Mouse (Mus musculus) urinary bladder, postnatal 25 days (tissue): Measurements from ENCODE around the gene Olfr975.
"Not testable (repeated sequence)": the region's sequence is repeated elsewhere in the genome, so short reads cannot be mapped to it uniquely, and the experiment has no call there.

Source experiments
- DNase-seq: peaks from one replicate; pipeline ENCODE4 v3.0.0; 2022; ENCODE audit warnings: low spot score

Olfr975 gene

DNA sequence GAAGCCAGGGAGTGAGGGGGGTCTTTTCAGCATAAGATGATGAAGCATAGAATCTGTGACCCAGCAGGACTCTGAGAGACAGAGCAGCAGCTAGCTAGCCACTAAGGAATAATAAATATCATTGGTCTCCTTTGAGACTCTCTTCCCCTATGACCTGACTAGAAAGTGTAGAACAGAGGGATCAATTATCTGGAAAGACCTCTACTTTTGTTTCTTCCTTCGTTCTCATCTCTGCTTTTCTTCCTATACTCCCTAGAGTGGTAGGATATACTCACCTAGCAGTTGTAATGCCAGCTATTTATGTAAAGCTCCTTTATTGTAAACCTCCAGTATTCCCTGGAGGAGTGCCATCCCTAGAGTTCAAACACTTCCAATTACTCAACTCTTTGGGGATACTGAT, at the start of gene Olfr975:
TSS of gene Olfr975 (minus strand) at position 101 of the 400 bp plus-strand sequence.
- DNase-seq: no peak

DNA sequence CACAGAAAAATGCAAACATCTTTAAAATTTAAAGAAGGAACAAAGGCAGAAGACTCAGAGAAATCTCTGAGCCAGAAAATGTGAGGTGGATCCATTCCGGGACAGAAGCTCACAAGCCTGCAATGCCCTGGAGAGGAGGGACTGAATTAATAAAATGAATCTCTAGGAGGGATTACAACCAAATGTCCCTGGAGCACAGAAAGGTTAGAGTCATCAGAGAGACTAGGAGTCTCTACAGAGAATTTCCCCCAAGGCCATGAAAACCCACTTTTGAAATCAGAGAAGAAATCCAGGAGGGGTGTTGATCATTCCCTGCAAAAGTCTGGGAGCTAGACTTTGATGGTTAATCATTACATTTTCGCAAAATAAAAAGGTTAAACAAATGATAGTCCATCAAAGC, 40.0 kb upstream of the Olfr975 start, which contains the start of gene Olfr978:
TSS of gene Olfr978 (plus strand) at position 301 of the 400 bp plus-strand sequence.
- no peak for DNase-seq

DNA sequence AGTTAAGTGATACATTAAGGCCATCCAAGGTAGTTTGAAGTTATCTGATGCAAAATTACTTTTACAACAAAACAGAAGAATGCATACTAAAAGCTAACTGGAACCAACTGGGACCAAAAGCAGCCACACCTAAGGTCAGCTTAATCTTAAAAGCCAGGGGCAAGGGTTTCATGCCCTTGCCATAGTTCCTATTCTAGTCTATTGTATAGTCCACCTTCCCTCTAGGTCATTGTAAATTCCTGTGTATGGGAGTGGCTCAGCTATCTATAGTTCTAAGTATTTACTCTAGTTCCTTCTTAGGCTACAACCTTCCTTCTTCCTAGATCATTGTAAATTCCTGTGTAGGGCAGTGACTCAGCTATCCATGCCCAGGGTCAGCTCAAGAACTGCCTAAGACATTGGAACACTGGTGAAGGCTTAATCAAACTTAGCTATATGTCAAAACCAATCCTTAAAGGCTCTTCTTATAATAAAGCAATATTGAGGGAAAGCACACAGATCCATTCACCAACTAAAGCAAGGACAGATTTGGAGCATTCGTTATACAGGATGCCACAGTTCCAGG, 24.8 kb upstream of the Olfr975 start:
- DNase-seq: not testable (repeated sequence)

DNA sequence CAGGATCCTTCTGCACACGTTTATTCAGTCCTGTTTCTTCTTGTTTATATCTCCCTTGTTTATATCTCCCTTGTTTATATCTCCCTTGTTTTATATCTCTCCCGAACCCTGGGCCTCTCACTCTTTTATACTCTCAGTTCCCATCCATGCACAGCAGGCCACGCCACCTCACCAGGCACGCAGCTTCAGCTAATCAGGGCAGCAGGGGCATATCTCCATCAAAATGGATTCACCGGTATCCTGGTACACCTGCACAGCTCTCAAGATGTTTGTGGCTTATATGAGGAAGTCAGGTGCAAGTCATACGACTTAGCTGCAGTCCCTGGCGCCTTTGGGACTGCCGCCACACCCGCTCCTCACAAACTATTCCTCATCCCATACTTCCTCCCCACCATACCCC, 9.2 kb upstream of the Olfr975 start, which contains the start of gene Olfr976:
TSS of gene Olfr976 (minus strand) at position 101 of the 400 bp plus-strand sequence.
- not testable (repeated sequence) for DNase-seq

DNA sequence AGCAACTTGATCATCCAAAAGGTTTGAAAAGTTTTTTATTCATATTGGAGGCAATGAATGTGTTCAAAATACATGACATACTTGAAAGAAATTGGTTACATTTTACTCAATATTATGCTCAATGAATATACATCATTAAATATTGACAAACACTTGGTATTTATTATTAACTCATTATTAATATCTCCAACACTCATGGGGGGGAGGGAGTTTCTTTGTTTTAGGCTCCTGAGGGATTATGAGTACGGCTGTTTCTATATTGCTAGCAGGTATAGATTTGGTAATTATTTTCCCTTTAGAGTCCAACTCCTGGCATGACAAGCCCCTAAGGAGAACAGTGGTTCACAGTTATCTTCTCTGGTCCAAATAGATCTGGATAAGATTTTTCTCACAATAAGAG, 14.6 kb downstream of the Olfr975 start, which contains the start of gene Olfr974:
TSS of gene Olfr974 (plus strand) at position 301 of the 400 bp plus-strand sequence.
- DNase-seq: no peak

DNA sequence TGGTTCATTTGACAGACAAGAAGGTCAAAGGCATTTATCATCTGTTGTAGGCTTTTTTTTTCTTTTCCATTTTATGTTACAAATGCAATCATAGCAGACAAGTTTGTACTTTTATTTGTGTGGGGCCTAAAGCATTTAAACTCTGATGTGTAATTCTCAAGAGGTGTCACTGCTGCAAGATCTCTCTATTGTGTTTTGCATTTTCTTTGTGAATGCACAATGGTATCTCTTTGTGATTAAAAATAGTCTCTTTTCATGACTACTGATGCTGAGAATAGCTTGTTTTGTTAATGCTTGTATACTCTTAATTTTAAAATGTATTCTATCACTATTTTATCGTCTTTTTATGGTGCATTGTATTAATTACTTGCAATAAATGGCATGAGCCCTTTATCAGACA, 23.0 kb downstream of the Olfr975 start:
- not testable (repeated sequence) for DNase-seq

DNA sequence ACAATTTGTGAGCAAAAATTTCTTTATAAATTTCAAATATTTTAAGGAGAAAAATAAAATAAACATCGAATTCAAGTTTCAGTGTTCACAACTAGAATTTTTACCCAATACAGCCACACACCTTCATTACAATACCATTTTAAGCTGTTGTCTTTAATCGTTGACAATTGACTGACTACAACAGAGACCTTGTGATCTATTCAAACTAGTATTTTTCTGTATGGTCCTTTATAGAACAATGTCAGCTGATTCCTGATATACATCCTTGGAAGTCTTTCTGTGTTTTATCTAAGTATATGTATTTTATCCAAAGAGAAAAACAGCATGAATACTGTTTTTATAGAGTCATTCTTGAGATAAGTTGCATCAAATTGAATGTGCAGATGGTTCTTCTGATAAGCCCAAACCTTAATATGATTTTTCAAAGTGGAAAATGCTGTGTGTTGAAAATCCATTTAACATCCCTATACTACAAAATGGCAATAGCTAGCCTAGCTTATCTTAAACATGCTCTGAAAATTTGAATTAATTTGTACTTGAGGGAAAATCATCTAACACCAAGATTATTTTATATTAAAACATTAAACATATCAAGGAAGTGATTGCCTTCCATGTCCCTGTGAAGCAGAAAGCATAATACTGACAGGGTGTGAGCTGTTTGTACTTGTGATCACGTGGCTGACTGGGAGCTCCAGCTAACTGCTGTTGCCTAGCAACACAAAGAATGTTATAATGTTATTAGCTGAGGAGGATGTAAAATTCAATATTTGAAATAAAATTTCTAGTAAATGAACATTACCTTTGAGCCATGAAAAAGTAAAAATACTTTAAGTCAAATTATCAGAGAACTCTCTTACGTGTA, 23.6 kb downstream of the Olfr975 start:
- not testable (repeated sequence) for DNase-seq

DNA sequence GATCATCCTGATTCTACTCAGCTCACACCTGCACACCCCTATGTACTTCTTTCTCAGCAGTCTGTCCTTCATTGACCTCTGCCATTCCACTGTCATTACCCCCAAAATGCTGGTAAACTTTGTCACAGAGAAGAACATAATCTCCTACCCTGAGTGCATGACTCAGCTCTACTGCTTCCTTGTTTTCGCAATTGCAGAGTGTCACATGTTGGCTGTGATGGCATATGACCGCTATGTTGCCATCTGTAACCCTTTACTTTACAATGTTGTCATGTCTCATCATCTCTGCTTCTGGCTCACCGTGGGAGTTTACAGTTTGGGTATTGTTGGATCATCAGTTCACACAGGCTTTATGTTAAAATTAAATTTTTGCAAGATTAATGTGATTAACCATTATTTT, 41.9 kb downstream of the Olfr975 start:
- no peak for DNase-seq

DNA sequence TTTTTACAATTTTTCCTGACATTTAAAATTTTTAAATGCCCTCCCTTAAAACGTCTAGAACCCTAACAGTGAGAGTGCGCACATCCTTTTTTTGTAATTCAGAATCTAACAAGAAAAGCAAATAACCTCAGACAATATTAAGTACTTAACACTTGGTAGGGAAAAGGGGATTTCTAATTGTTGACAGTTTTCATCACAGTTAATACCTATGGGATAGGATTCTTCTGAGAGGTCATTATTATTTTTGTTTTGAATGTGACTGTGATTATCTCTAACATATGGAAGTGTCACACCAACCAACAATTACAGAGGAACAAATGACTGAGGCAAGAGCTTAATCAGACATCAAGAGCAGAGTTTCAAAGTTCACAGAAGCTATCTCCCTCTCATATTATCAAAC, 44.8 kb downstream of the Olfr975 start, which contains the start of gene Olfr229:
TSS of gene Olfr229 (plus strand) at position 301 of the 400 bp plus-strand sequence.
- no peak for DNase-seq

DNA sequence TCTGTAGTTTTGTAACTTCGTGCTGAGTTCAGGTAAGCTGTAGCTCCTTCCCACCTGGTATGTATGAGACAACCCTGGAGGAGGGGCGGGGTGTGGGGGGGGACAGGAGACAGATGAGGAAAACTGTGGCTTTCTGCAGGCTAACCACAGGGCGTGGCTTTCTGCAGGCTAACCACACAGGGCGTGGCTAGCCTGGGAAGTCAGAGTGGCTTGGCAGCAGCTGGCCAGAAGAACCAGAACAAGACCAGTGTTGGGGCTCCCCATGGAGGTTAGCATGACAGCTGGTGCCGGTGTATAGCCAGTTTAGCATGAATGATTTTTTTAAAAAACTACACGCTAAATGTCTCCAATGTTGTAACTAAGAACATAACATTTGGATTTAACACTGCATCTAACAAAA, 46.7 kb downstream of the Olfr975 start:
- DNase-seq: no peak
